Mouse (Mus musculus): ENCODE measurements around the gene Rbp1. TPM values are rescaled to one million over a fixed set of nuclear protein-coding genes. Genes with fewer than 3 reads are reported as not detected.

Rbp1 gene
- polyA plus RNA-seq, 1 experiment from 2014 or later, result 113 TPM

DNA sequence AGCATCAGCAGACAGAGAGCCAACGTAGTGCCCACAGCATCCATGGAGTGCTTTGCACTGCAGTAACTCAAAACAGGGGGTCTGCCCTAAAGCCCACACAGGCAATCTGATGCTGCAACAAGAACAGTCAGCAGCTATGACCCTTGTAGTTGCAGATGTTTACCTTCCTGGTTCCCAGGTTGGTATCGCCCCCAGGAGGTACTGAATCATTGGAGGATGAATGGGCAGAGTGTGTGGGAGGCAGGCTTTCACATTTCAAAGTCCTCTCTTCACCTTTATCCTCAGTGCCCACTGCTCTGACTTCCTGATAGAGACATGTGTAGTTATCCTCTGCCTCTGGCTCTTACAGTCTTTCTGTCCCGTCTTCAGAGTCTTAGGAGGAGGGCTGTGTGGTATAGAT lies 858 bp upstream of the Rbp1 start:
- Histone ChIP-seq H3K36me3 (ENCODE audit: insufficient read depth, low read length) (no peaks in the 10 kb centered on the region), H3K9me3 (replicated peaks; ENCODE audit: low read length) (no peaks in the 10 kb centered on the region), H3K27me3 (ENCODE audit: insufficient read depth, low read length) (no peaks in the 10 kb centered on the region), H3K9ac (ENCODE audit: low read depth, low read length) (no peak overlapping the region), H3K4me2 (ENCODE audit: low read length) (no peak overlapping the region), H3K27ac (no peak overlapping the region), H3K4me1 (replicated peaks; ENCODE audit: insufficient read depth, low read length) (peaks cover 9% of the 10 kb centered on the region), H3K4me3 (replicated peaks; ENCODE audit: low read depth, low read length) (no peak overlapping the region)
- ATAC-seq (replicated peaks; ENCODE audit: low FRiP score, low read depth) (no peak), DNase-seq (ENCODE audit: low spot score) (peak; percentile 50)
- 31% methylated on average over 3 of the region's 3 CpGs for WGBS
- TF ChIP-seq CTCF (IDR thresholded peaks at IDR 0.05; ENCODE audit: low read depth), result no peak

DNA sequence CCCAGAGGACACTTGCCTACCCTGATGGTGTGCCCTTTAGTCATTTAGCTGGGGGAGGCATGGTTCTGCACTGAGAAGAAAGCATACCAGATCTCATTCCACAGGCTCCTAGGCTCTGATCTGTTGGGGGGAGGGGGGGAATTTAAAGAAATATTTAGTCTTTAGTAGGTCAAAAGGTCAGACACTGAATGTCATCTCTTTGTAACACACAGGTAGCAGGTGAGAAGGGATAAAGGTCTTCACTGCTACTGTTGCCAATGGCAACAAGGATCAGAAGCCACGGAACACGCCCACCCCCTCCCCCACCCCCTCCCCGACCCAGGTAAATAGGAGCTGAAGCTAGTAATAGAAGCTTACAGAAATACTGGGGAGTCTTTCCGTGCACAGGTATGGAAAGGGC lies 930 bp downstream of the Rbp1 start:
- ATAC-seq (replicated peaks; ENCODE audit: low FRiP score, low read depth), result no peak
- Histone ChIP-seq H3K27me3 (ENCODE audit: insufficient read depth, low read length) (no peaks in the 10 kb centered on the region), H3K4me3 (replicated peaks; ENCODE audit: low read depth, low read length) (no peak overlapping the region), H3K9ac (ENCODE audit: low read depth, low read length) (no peak overlapping the region), H3K9me3 (replicated peaks; ENCODE audit: low read length) (no peaks in the 10 kb centered on the region), H3K27ac (peak overlapping the region; percentile 57; the same call in 1 of the 2 replicates), H3K36me3 (ENCODE audit: insufficient read depth, low read length) (no peaks in the 10 kb centered on the region), H3K4me2 (ENCODE audit: low read length) (peak overlapping the region; percentile 92), H3K4me1 (replicated peaks; ENCODE audit: insufficient read depth, low read length) (peaks cover 21% of the 10 kb centered on the region)
- no peak for DNase-seq (ENCODE audit: low spot score)
- WGBS, result 14% methylated on average over 4 of the region's 4 CpGs
- no peak for TF ChIP-seq CTCF (IDR thresholded peaks at IDR 0.05; ENCODE audit: low read depth)

DNA sequence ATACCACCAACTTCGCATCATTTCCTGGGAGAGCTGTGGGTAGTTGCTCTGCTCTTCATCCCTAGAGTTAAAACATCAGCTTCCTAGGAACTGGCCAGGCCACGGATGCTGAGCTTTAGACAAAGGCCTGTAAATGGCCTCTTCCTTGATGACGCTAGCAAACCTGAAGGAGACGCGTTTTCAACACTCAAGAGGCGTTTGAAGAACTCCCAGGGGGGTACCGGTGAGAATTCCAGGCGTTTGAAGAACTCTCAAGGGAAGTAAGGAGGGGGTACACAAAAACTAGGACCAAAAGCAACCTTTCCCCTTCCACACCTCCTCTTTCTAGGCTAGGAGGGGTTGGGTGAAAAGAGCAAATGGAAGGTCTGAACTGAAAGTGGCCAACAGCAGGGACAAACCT lies 1.5 kb downstream of the Rbp1 start:
- Histone ChIP-seq H3K9me3 (replicated peaks; ENCODE audit: low read length) (no peaks in the 10 kb centered on the region), H3K4me2 (ENCODE audit: low read length) (peak overlapping the region; percentile 92), H3K9ac (ENCODE audit: low read depth, low read length) (peak overlapping the region; percentile 66), H3K4me1 (replicated peaks; ENCODE audit: insufficient read depth, low read length) (peaks cover 26% of the 10 kb centered on the region), H3K4me3 (replicated peaks; ENCODE audit: low read depth, low read length) (peak overlapping the region; percentile 65), H3K27me3 (ENCODE audit: insufficient read depth, low read length) (no peaks in the 10 kb centered on the region), H3K36me3 (ENCODE audit: insufficient read depth, low read length) (no peaks in the 10 kb centered on the region), H3K27ac (peak overlapping the region; percentile 57)
- WGBS, result 5% methylated on average over 8 of the region's 8 CpGs
- ATAC-seq (replicated peaks; ENCODE audit: low FRiP score, low read depth), result no peak
- DNase-seq (ENCODE audit: low spot score), result no peak
- TF ChIP-seq CTCF (IDR thresholded peaks at IDR 0.05; ENCODE audit: low read depth), result no peak

DNA sequence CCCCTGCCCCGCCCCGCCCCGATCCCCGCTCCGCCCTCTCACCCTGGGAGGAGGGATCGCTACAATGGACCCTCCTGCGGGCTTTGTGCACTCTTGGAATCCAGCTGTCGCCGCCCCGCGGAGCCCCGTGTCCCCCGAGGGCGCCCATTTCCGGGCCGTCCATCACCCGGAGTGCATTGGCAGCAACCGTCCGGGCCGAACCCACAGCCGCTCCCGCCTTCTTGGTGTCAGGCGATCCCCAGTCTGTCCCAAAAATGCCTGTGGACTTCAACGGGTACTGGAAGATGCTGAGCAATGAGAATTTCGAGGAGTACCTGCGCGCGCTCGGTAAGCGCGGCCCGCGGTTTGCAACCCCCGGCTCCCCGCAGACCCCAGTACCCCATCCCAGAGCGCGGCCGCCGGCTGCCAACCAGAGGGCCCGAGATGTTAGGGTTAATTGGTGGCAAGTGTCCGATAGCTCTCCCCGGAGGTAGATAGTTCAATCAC lies 2.0 kb downstream of the Rbp1 start:
- 2% methylated on average over 41 of the region's 42 CpGs for WGBS
- Histone ChIP-seq H3K27me3 (ENCODE audit: insufficient read depth, low read length) (no peaks in the 10 kb centered on the region), H3K9me3 (replicated peaks; ENCODE audit: low read length) (no peaks in the 10 kb centered on the region), H3K4me3 (replicated peaks; ENCODE audit: low read depth, low read length) (peak overlapping the region; percentile 65), H3K4me2 (ENCODE audit: low read length) (peak overlapping the region; percentile 92), H3K9ac (ENCODE audit: low read depth, low read length) (peak overlapping the region; percentile 66), H3K36me3 (ENCODE audit: insufficient read depth, low read length) (no peaks in the 10 kb centered on the region), H3K27ac (peak overlapping the region; percentile 57; the same call in 1 of the 2 replicates), H3K4me1 (replicated peaks; ENCODE audit: insufficient read depth, low read length) (peaks cover 31% of the 10 kb centered on the region)
- ATAC-seq (replicated peaks; ENCODE audit: low FRiP score, low read depth) (peak; percentile 69), DNase-seq (ENCODE audit: low spot score) (peak; percentile 76)
- TF ChIP-seq CTCF (IDR thresholded peaks at IDR 0.05; ENCODE audit: low read depth), result no peak

DNA sequence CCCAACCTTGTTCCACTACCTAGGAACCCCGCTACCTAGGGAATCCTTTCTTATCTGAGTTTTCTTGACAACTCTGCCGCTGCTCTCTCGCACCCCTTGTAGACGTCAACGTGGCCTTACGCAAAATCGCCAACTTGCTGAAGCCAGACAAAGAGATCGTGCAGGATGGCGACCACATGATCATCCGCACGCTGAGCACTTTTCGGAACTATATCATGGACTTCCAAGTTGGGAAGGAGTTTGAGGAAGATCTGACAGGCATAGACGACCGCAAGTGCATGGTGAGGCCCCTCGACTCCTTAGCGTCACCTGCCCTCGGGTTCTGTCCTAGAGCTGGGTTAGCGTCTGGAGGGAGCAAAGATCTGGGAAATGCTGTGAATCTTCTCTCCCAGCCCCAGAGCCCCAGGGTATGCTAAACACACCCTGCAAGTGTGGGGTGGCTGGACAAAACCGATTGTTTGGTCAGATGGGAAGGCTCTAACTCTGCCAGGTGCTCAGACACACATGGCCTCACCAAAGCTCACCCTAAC lies 2.7 kb downstream of the Rbp1 start:
- no peaks in the 10 kb centered on the region for H3K9me3 ChIP-seq (replicated peaks; ENCODE audit: low read length)
- DNase-seq (ENCODE audit: low spot score), result peak; percentile 27
- H3K4me3 ChIP-seq (replicated peaks; ENCODE audit: low read depth, low read length), result peak overlapping the region; percentile 65
- peak overlapping the region; percentile 57 for H3K27ac ChIP-seq
- peak overlapping the region; percentile 92 for H3K4me2 ChIP-seq (ENCODE audit: low read length)
- 4% methylated on average over 19 of the region's 19 CpGs for WGBS
- H3K36me3 ChIP-seq (ENCODE audit: insufficient read depth, low read length), result no peaks in the 10 kb centered on the region
- H3K9ac ChIP-seq (ENCODE audit: low read depth, low read length), result peak overlapping the region; percentile 66
- no peaks in the 10 kb centered on the region for H3K27me3 ChIP-seq (ENCODE audit: insufficient read depth, low read length)
- ATAC-seq (replicated peaks; ENCODE audit: low FRiP score, low read depth), result no peak
- peaks cover 36% of the 10 kb centered on the region for H3K4me1 ChIP-seq (replicated peaks; ENCODE audit: insufficient read depth, low read length)
- no peak for TF ChIP-seq CTCF (IDR thresholded peaks at IDR 0.05; ENCODE audit: low read depth)

DNA sequence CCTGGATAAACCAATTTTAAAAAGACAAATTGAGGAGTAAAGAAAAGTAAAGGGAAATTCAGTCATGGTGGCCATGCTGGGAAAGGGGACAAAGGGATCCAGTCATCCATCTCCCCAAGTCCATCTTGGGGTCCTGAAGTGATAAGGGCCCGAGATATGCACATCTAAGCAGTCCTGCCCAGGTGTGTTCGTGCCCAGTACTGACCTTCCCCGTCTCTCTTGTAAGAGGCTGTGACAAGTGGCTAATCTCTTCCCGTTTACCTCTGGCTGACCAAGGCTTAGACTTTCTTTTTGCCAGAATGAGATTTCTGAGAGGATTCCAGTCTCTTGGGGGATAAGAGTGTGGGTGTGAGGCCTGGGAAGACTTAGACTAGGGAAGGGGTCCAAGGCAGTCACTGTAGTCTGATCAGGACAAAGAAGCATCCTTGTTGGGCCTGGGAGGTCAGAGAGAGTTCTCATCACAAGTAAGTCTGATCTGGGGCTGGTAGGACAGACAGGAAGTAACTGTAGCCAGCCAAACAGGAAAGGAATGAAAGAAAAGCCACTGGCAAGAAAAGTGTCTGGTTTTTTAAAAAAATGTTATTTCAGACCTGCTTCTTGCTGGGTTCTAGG lies 5.3 kb downstream of the Rbp1 start:
- no peaks in the 10 kb centered on the region for H3K9me3 ChIP-seq (replicated peaks; ENCODE audit: low read length)
- peak; percentile 35 for DNase-seq (ENCODE audit: low spot score)
- TF ChIP-seq CTCF (IDR thresholded peaks at IDR 0.05; ENCODE audit: low read depth), result no peak
- H3K4me2 ChIP-seq (ENCODE audit: low read length), result peak overlapping the region; percentile 92; the same call in 1 of the 2 replicates
- H3K4me1 ChIP-seq (replicated peaks; ENCODE audit: insufficient read depth, low read length), result peaks cover 36% of the 10 kb centered on the region
- peak overlapping the region; percentile 83; the same call in 1 of the 2 replicates for H3K27ac ChIP-seq
- H3K36me3 ChIP-seq (ENCODE audit: insufficient read depth, low read length), result no peaks in the 10 kb centered on the region
- H3K4me3 ChIP-seq (replicated peaks; ENCODE audit: low read depth, low read length), result no peak overlapping the region
- no peak overlapping the region for H3K9ac ChIP-seq (ENCODE audit: low read depth, low read length)
- 63% methylated on average over 4 of the region's 4 CpGs for WGBS
- no peaks in the 10 kb centered on the region for H3K27me3 ChIP-seq (ENCODE audit: insufficient read depth, low read length)
- no peak for ATAC-seq (replicated peaks; ENCODE audit: low FRiP score, low read depth)
